Mouse (Mus musculus): ENCODE data around the gene Gfy. TPM values are rescaled to one million over a fixed set of nuclear protein-coding genes. Genes with fewer than 3 reads are reported as not detected.
A peak's percentile ranks its signal among the peaks of the same experiment; 100 is the strongest.

Gene Gfy
- polyA plus RNA-seq, 1 experiment from 2014 or later: not detected

DNA sequence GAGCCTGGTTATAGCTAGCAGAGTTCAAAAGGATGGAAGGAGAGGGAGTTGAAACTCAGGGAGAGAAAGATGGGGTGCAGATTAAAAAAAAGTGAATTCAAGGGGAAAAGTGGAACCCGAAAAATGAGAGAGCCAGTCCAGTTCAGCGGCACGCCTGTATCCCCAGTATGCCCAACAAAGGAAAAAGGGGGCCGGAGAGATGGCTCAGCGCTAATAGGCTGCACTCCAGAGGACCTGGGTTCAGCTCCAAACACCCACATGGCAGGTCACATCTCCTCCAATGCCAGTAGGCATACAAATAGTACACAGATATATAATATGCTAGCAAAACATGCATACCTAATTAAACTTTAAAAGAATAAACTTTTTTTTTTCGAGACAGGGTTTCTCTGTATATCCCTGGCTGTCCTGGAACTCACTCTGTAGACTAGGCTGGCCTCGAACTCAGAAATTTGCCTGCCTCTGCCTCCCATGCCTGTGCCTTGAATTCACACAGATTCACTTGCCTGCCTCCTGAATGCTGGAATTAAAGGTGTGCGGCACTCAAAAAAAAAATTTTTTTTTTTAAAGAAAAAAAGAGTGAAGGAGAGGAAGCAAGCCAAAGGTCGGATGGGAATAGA is 16.3 kb downstream of the Gfy start:
- WGBS: 69% methylated on average over 9 of the region's 9 CpGs
- peaks cover 55% of the 10 kb centered on the region for H3K27me3 ChIP-seq (replicated peaks; ENCODE audit: control insufficient read depth, insufficient read depth, low read length)
- no peak for TF ChIP-seq CTCF (IDR thresholded peaks at IDR 0.05; ENCODE audit: low read depth)
- no peak overlapping the region for H3K9ac ChIP-seq (ENCODE audit: low read depth, low read length)
- H3K4me3 ChIP-seq (ENCODE audit: low read depth, low read length): peak overlapping the region; percentile 47; the same call in 1 of the 2 replicates
- no peak for ATAC-seq
- no peak overlapping the region for H3K27ac ChIP-seq (ENCODE audit: low read depth, low read length)
- H3K4me1 ChIP-seq (replicated peaks; ENCODE audit: control insufficient read depth, insufficient read depth, low read length): peaks cover 5% of the 10 kb centered on the region; the same call in 1 of the 2 replicates
- no peaks in the 10 kb centered on the region for H3K9me3 ChIP-seq (ENCODE audit: control insufficient read depth)
- H3K36me3 ChIP-seq (ENCODE audit: control insufficient read depth, insufficient read depth): peaks cover 22% of the 10 kb centered on the region
- no peak overlapping the region for H3K4me2 ChIP-seq (replicated peaks; ENCODE audit: low read depth)

DNA sequence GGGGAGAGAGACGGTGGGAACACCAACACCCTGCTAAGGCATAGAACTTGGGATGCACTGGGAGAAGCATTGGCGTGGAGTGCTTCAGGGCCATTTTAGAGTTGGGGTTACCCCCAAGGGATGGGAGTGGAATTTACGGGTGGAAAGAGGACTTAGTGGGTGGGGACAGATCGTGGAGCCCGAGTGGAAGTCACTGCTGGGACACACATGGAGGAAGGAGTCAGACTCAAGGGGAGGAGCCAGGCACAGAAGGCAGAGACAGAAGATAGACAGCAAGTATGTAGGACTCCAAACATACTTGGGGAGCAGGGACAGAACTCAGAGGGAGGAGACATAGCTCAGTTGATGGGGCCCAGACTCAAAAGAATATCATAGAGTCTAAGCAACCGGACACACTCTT is 16.8 kb downstream of the Gfy start:
- ATAC-seq: no peak
- Histone ChIP-seq H3K9ac (ENCODE audit: low read depth, low read length) (0 out of 2 replicates have a peak overlapping the region, but pooled peaks have one; percentile 7), H3K4me3 (ENCODE audit: low read depth, low read length) (peak overlapping the region; percentile 36), H3K27me3 (replicated peaks; ENCODE audit: control insufficient read depth, insufficient read depth, low read length) (peaks cover 50% of the 10 kb centered on the region), H3K27ac (ENCODE audit: low read depth, low read length) (no peak overlapping the region), H3K4me2 (replicated peaks; ENCODE audit: low read depth) (peak overlapping the region; percentile 71), H3K36me3 (ENCODE audit: control insufficient read depth, insufficient read depth) (peaks cover 28% of the 10 kb centered on the region), H3K9me3 (ENCODE audit: control insufficient read depth) (no peaks in the 10 kb centered on the region), H3K4me1 (replicated peaks; ENCODE audit: control insufficient read depth, insufficient read depth, low read length) (peaks cover 5% of the 10 kb centered on the region; the same call in 1 of the 2 replicates)
- 25% methylated on average over 6 of the region's 6 CpGs for WGBS
- no peak for TF ChIP-seq CTCF (IDR thresholded peaks at IDR 0.05; ENCODE audit: low read depth)

DNA sequence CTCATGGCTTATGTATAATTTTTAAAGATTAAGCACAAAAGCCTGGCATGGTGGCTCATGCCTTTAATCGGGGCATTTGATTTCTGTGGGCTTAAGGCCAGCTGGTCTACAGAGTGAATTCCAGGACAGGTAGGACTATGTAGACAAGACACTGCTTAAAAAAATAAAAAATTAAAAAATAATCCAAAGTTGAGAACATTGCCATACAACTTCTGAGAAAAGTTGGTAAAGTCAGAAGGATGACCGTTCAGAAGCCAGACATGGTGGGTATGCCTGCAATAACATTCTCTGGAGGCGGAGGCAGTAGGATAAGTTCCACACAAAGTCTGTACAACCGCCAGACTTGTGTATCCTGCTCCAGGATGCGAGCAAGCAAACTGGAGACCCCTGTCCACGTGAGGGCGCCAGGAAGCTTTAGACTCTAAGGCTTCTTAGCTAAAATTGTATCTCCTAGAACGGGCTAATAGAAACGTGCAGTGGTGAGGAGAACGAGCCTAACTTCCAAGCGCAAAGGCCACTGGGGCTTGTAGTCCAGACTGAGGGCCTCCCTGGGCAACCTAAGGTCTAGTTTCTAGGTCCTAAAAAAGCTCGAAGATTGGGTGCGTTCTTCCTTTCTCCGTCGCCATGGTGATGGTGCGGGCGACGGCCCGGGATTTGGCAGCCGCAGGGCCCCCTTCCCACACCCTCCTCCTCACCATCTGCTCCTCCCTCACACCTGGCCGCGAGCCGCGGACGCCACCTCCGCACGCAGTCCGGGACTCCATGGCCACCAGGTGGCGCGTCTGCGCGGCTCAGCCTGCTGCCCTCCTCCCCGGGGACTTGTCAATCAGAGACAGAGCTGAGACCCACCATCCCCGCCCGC is 17.5 kb downstream of the Gfy start:
- Histone ChIP-seq H3K4me2 (replicated peaks; ENCODE audit: low read depth) (peak overlapping the region; percentile 71), H3K4me3 (ENCODE audit: low read depth, low read length) (peak overlapping the region; percentile 36), H3K36me3 (ENCODE audit: control insufficient read depth, insufficient read depth) (peaks cover 30% of the 10 kb centered on the region), H3K27ac (ENCODE audit: low read depth, low read length) (no peak overlapping the region), H3K27me3 (replicated peaks; ENCODE audit: control insufficient read depth, insufficient read depth, low read length) (peaks cover 45% of the 10 kb centered on the region), H3K4me1 (replicated peaks; ENCODE audit: control insufficient read depth, insufficient read depth, low read length) (peaks cover 5% of the 10 kb centered on the region; the same call in 1 of the 2 replicates), H3K9me3 (ENCODE audit: control insufficient read depth) (no peaks in the 10 kb centered on the region), H3K9ac (ENCODE audit: low read depth, low read length) (0 out of 2 replicates have a peak overlapping the region, but pooled peaks have one; percentile 7)
- peak; percentile 71 for ATAC-seq
- 4% methylated on average over 35 of the region's 35 CpGs for WGBS
- TF ChIP-seq CTCF (IDR thresholded peaks at IDR 0.05; ENCODE audit: low read depth): peak; percentile 89

DNA sequence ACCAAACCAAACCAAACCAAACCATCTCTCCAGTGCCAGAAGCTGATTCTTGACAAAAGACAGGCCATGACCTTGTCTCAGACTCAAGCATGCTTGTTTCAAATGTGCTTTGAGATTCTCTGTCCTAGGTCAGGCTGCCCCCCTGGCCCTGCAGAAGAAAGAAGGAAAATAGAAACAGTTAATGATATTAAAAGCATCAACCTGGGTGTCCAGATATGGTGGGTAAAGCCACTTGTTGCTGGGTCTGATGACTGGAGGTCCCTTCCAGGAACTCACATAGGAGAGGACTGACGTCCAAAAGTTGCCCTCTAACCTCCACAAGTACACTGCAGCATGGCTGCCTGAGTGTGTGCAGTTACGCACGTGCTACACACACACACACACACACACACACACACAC is 18.5 kb downstream of the Gfy start:
- H3K9me3 ChIP-seq (ENCODE audit: control insufficient read depth): no peaks in the 10 kb centered on the region
- H3K9ac ChIP-seq (ENCODE audit: low read depth, low read length): no peak overlapping the region
- peaks cover 34% of the 10 kb centered on the region for H3K36me3 ChIP-seq (ENCODE audit: control insufficient read depth, insufficient read depth)
- peaks cover 35% of the 10 kb centered on the region for H3K27me3 ChIP-seq (replicated peaks; ENCODE audit: control insufficient read depth, insufficient read depth, low read length)
- no peak for ATAC-seq
- H3K4me1 ChIP-seq (replicated peaks; ENCODE audit: control insufficient read depth, insufficient read depth, low read length): peaks cover 5% of the 10 kb centered on the region; the same call in 1 of the 2 replicates
- H3K4me3 ChIP-seq (ENCODE audit: low read depth, low read length): no peak overlapping the region
- H3K27ac ChIP-seq (ENCODE audit: low read depth, low read length): no peak overlapping the region
- WGBS: 89% methylated on average over 3 of the region's 3 CpGs
- no peak for TF ChIP-seq CTCF (IDR thresholded peaks at IDR 0.05; ENCODE audit: low read depth)
- no peak overlapping the region for H3K4me2 ChIP-seq (replicated peaks; ENCODE audit: low read depth)

DNA sequence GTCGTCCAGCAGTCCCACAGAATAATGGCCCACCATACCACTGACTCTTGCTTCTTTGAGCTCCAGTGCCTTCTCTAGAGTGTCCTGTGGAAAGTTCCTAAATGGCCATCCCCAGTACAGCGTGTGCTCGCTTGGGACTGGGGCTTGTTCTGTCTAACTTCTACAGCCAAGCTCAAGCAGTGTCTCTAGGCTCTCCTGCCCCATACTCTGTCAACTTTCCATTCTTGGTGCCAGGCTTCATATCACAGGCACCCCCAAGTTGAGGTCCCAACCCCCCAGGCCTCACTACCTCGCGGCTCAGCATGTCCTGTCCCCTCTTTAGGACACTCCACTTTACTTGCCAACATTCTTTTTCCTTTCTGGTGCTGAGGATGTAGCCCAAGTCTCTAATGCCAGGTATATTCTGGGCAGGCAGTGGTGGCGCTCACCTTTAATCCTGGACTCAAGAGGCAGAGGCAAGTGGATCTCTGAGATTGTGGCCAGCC is 19.0 kb downstream of the Gfy start:
- Histone ChIP-seq H3K9ac (ENCODE audit: low read depth, low read length) (no peak overlapping the region), H3K4me1 (replicated peaks; ENCODE audit: control insufficient read depth, insufficient read depth, low read length) (peaks cover 5% of the 10 kb centered on the region; the same call in 1 of the 2 replicates), H3K27me3 (replicated peaks; ENCODE audit: control insufficient read depth, insufficient read depth, low read length) (peaks cover 30% of the 10 kb centered on the region), H3K4me3 (ENCODE audit: low read depth, low read length) (no peak overlapping the region), H3K27ac (ENCODE audit: low read depth, low read length) (no peak overlapping the region), H3K36me3 (ENCODE audit: control insufficient read depth, insufficient read depth) (peaks cover 34% of the 10 kb centered on the region), H3K9me3 (ENCODE audit: control insufficient read depth) (no peaks in the 10 kb centered on the region), H3K4me2 (replicated peaks; ENCODE audit: low read depth) (no peak overlapping the region)
- ATAC-seq: no peak
- no peak for TF ChIP-seq CTCF (IDR thresholded peaks at IDR 0.05; ENCODE audit: low read depth)
- whole genome bisulfite sequencing: 89% methylated on average over 6 of the region's 6 CpGs

DNA sequence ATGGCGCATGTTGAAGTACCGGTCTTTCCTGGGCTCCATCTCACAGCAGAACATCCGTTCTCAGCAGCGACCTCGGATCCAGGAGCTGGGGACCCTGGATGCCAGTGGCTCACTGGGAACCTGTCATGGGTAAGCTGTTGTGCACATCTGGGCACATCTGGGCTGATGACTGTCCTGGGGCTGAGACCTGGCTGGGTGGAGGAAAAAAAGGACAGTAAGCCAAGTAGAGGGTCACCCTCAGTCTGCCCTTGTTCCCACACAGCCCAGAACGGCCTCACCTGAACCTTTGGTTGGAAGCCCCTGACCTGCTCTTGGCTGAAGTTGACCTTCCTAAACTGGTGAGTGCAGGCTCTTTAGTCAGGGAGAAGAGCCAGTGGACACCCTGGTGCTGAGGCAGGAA is 20.4 kb downstream of the Gfy start:
- H3K9me3 ChIP-seq (ENCODE audit: control insufficient read depth): no peaks in the 10 kb centered on the region
- peaks cover 7% of the 10 kb centered on the region; the same call in 1 of the 2 replicates for H3K4me1 ChIP-seq (replicated peaks; ENCODE audit: control insufficient read depth, insufficient read depth, low read length)
- ATAC-seq: no peak
- no peak overlapping the region for H3K4me2 ChIP-seq (replicated peaks; ENCODE audit: low read depth)
- H3K36me3 ChIP-seq (ENCODE audit: control insufficient read depth, insufficient read depth): peaks cover 34% of the 10 kb centered on the region
- H3K9ac ChIP-seq (ENCODE audit: low read depth, low read length): no peak overlapping the region
- WGBS: 90% methylated on average over 6 of the region's 6 CpGs
- no peak for TF ChIP-seq CTCF (IDR thresholded peaks at IDR 0.05; ENCODE audit: low read depth)
- H3K27me3 ChIP-seq (replicated peaks; ENCODE audit: control insufficient read depth, insufficient read depth, low read length): peaks cover 16% of the 10 kb centered on the region
- no peak overlapping the region for H3K4me3 ChIP-seq (ENCODE audit: low read depth, low read length)
- no peak overlapping the region for H3K27ac ChIP-seq (ENCODE audit: low read depth, low read length)

Measured in intestine, postnatal 0 days (tissue).